Mouse (Mus musculus) small intestine, adult 2 months (tissue): ENCODE data around the gene Arl6ip5.

Experiments
- CTCF ChIP-seq: fragments of 200-500 bp; IDR thresholded peaks from 2 replicates; pipeline ENCODE4 v1.5.1; 2012; ENCODE audit warnings: low read depth, mild to moderate bottlenecking, control low read depth, inconsistent platforms, low read length, moderate library complexity, mixed read lengths; ENCODE audit not compliant: insufficient replicate concordance, insufficient read length; ENCODE audit errors: extremely low read depth
- POLR2A ChIP-seq: fragments of 200-500 bp; IDR thresholded peaks from 2 replicates; pipeline ENCODE4 v1.6.1; 2012; ENCODE audit warnings: low read depth, mild to moderate bottlenecking, control low read depth, inconsistent platforms, low read length, moderate library complexity

- TF ChIP-seq CTCF (no peak), POLR2A (no peak)
Measured at GRCm38 (mm10) chr6:97202477-97202876, 8.0 kb upstream of the Arl6ip5 start.
